Mouse (Mus musculus): ENCODE measurements around the gene Cfap99.

GRCm38 (mm10) chr5:34266065-34266464, 22.3 kb upstream of the Cfap99 start:
- TF ChIP-seq CTCF (IDR thresholded peaks at IDR 0.05; ENCODE audit: low read depth, low read length) (no peak), POLR2A (IDR thresholded peaks at IDR 0.05; ENCODE audit: borderline replicate concordance, low read depth, low read length) (no peak)
